Mouse (Mus musculus) spleen, embryonic (tissue): ENCODE results near the gene Angel1.

Experiments used
- CTCF ChIA-PET: fragments of 350-600 bp; sonication (Branson Sonifier 250); formaldehyde crosslinking; loops from one replicate; lab custom pipeline; 2022; lab: Charles Lee

Gene Angel1

GRCm38 (mm10) chr12:86726120-86726640 lies at the start of gene Angel1:
TSS of gene Angel1 (minus strand) at chr12:86726460.
- CTCF ChIA-PET = interaction anchor here (0.7 kb wide), 1 partner anchor 1021 kb away, joined by 7 read pairs; no protein-coding TSS in a partner anchor

GRCm38 (mm10) chr12:86775561-86776280 lies 49.5 kb upstream of the Angel1 start:
- CTCF ChIA-PET = no interaction called here

GRCm38 (mm10) chr12:86772551-86772950 lies 46.3 kb upstream of the Angel1 start:
- CTCF ChIA-PET = interaction anchor here (0.5 to 1.4 kb wide), 3 partner anchors 11 to 151 kb away, joined by 3 to 5 read pairs (median 4); no protein-coding TSS in a partner anchor

GRCm38 (mm10) chr12:86771823-86772427 lies 45.7 kb upstream of the Angel1 start:
- CTCF ChIA-PET = interaction anchor here (0.5 to 1.4 kb wide), 3 partner anchors 11 to 152 kb away, joined by 3 to 5 read pairs (median 4); no protein-coding TSS in a partner anchor

- CTCF ChIA-PET = interaction anchor here (0.5 to 1.7 kb wide), 4 partner anchors 122 to 213 kb away, joined by 3 to 12 read pairs (median 4); no protein-coding TSS in a partner anchor
Measured at GRCm38 (mm10) chr12:86770927-86771326, 44.7 kb upstream of the Angel1 start.

GRCm38 (mm10) chr12:86770261-86770670 lies 44.0 kb upstream of the Angel1 start:
- CTCF ChIA-PET = interaction anchor here (0.6 to 1.7 kb wide), 3 partner anchors 137 to 432 kb away, joined by 4 to 12 read pairs (median 4); no protein-coding TSS in a partner anchor

GRCm38 (mm10) chr12:86769819-86770218 lies 43.6 kb upstream of the Angel1 start:
- CTCF ChIA-PET = interaction anchor here (0.6 to 1.7 kb wide), 5 partner anchors 11 to 542 kb away, joined by 4 to 7 read pairs (median 5); no protein-coding TSS in a partner anchor

GRCm38 (mm10) chr12:86768986-86769580 lies 42.8 kb upstream of the Angel1 start:
- CTCF ChIA-PET = interaction anchor here (0.6 to 2.0 kb wide), 8 partner anchors 12 to 543 kb away, joined by 3 to 16 read pairs (median 6); no protein-coding TSS in a partner anchor

GRCm38 (mm10) chr12:86767868-86768631 lies 41.8 kb upstream of the Angel1 start:
- CTCF ChIA-PET = interaction anchor here (0.6 to 2.0 kb wide), 7 partner anchors 13 to 774 kb away, joined by 3 to 18 read pairs (median 6); no protein-coding TSS in a partner anchor

- CTCF ChIA-PET = no interaction called here
Measured at GRCm38 (mm10) chr12:86766467-86766866, 40.2 kb upstream of the Angel1 start.

GRCm38 (mm10) chr12:86764060-86764459 lies 37.8 kb upstream of the Angel1 start:
- CTCF ChIA-PET = no interaction called here

- CTCF ChIA-PET = no interaction called here
Measured at GRCm38 (mm10) chr12:86761036-86761435, 34.8 kb upstream of the Angel1 start.

GRCm38 (mm10) chr12:86734319-86734810 lies 8.1 kb upstream of the Angel1 start, which contains the start of gene Lrrc74a:
TSS of gene Lrrc74a (plus strand) at chr12:86734369.
- CTCF ChIA-PET = no interaction called here

- CTCF ChIA-PET = interaction anchor here (0.7 kb wide), 1 partner anchor 1020 kb away, joined by 7 read pairs; no protein-coding TSS in a partner anchor
Measured at GRCm38 (mm10) chr12:86725706-86726105, 554 bp downstream of the Angel1 start.

GRCm38 (mm10) chr12:86724300-86724699 lies 2.0 kb downstream of the Angel1 start:
- CTCF ChIA-PET = interaction anchor here (1.0 kb wide), 1 partner anchor 44 kb away, joined by 16 read pairs; no protein-coding TSS in a partner anchor

- CTCF ChIA-PET = no interaction called here
Measured at GRCm38 (mm10) chr12:86721453-86721852, 4.8 kb downstream of the Angel1 start.

- CTCF ChIA-PET = no interaction called here
Measured at GRCm38 (mm10) chr12:86719961-86720639, 6.2 kb downstream of the Angel1 start.

GRCm38 (mm10) chr12:86716962-86717361 lies 9.3 kb downstream of the Angel1 start:
- CTCF ChIA-PET = no interaction called here

- CTCF ChIA-PET = no interaction called here
Measured at GRCm38 (mm10) chr12:86715401-86715800, 10.9 kb downstream of the Angel1 start.

GRCm38 (mm10) chr12:86714026-86714425 lies 12.2 kb downstream of the Angel1 start:
- CTCF ChIA-PET = interaction anchor here (0.7 kb wide), 1 partner anchor 581 kb away, joined by 3 read pairs; no protein-coding TSS in a partner anchor
